Mouse (Mus musculus): ENCODE results near the gene Adamts15. TPM values are rescaled to one million over a fixed set of nuclear protein-coding genes. Genes with fewer than 3 reads are reported as not detected.

Gene Adamts15
- polyA plus RNA-seq, 1 experiment from 2014 or later, result 2.6 TPM

DNA sequence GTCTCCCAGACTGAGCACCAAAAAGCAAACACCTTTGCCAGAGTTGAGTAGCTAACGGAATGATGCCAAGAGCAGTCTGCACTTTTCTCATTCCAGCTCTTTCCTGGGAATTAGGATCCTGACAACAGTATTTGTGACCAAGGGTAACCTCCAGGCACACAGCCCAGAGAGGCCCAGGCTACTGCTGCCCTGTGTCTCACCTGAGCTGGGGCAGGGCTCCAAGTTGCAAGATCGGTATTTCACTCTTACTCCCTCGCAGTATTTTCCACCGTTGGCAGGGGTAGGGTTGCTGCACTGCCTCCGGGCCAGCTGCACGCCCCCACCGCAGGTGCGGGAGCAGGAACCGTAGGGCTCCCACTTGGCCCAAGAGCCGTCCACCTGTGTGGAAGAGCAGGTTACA lies 16.4 kb downstream of the Adamts15 start:
- 94% methylated on average over 10 of the region's 10 CpGs for WGBS
- Histone ChIP-seq H3K9ac (replicated peaks; ENCODE audit: low read depth, low read length) (no peak overlapping the region), H3K4me2 (ENCODE audit: low read depth, low read length) (no peak overlapping the region), H3K27me3 (ENCODE audit: control insufficient read depth, insufficient read depth, low read length) (no peaks in the 10 kb centered on the region), H3K36me3 (ENCODE audit: control insufficient read depth, insufficient read depth, low read length) (no peaks in the 10 kb centered on the region), H3K4me1 (ENCODE audit: control insufficient read depth, insufficient read depth, low read length) (no peaks in the 10 kb centered on the region), H3K4me3 (ENCODE audit: low read depth, low read length) (no peak overlapping the region), H3K27ac (ENCODE audit: low read depth, low read length) (no peak overlapping the region), H3K9me3 (ENCODE audit: control insufficient read depth, low read length) (no peaks in the 10 kb centered on the region)
- no peak for ATAC-seq (ENCODE audit: low read depth)

GRCm38 (mm10) chr9:30903266-30903665 lies 19.0 kb downstream of the Adamts15 start:
- H3K27me3 ChIP-seq (ENCODE audit: control insufficient read depth, insufficient read depth, low read length), result no peaks in the 10 kb centered on the region
- 98% methylated on average over 5 of the region's 5 CpGs for WGBS
- H3K4me2 ChIP-seq (ENCODE audit: low read depth, low read length), result no peak overlapping the region
- H3K9ac ChIP-seq (replicated peaks; ENCODE audit: low read depth, low read length), result no peak overlapping the region
- no peaks in the 10 kb centered on the region for H3K36me3 ChIP-seq (ENCODE audit: control insufficient read depth, insufficient read depth, low read length)
- ATAC-seq (ENCODE audit: low read depth), result no peak
- H3K4me1 ChIP-seq (ENCODE audit: control insufficient read depth, insufficient read depth, low read length), result no peaks in the 10 kb centered on the region
- no peak overlapping the region for H3K27ac ChIP-seq (ENCODE audit: low read depth, low read length)
- H3K4me3 ChIP-seq (ENCODE audit: low read depth, low read length), result no peak overlapping the region
- H3K9me3 ChIP-seq (ENCODE audit: control insufficient read depth, low read length), result no peaks in the 10 kb centered on the region

DNA sequence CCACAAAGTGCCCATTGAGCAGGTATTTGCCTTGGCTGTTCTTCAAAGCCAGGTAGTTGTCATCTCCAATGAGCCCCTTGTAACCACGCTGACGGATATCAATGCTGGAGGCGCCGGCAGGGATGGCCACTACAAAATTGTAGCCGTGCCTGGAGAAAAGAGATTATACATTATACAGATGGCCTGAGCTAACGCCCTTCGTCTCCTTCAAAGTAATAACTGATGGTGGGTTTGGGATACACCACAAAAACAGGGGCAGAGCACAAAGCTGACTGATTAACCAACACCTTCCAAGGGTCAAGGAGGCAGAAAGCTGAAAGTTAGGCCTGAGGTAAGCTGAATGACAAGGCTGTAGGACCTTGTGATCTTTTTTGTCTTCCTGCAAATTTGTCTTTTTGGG lies 19.6 kb downstream of the Adamts15 start:
- H3K27ac ChIP-seq (ENCODE audit: low read depth, low read length), result no peak overlapping the region
- H3K4me3 ChIP-seq (ENCODE audit: low read depth, low read length), result no peak overlapping the region
- H3K36me3 ChIP-seq (ENCODE audit: control insufficient read depth, insufficient read depth, low read length), result no peaks in the 10 kb centered on the region
- H3K4me2 ChIP-seq (ENCODE audit: low read depth, low read length), result no peak overlapping the region
- H3K27me3 ChIP-seq (ENCODE audit: control insufficient read depth, insufficient read depth, low read length), result no peaks in the 10 kb centered on the region
- H3K9me3 ChIP-seq (ENCODE audit: control insufficient read depth, low read length), result no peaks in the 10 kb centered on the region
- no peak for ATAC-seq (ENCODE audit: low read depth)
- H3K9ac ChIP-seq (replicated peaks; ENCODE audit: low read depth, low read length), result no peak overlapping the region
- WGBS, result 95% methylated on average over 7 of the region's 7 CpGs
- H3K4me1 ChIP-seq (ENCODE audit: control insufficient read depth, insufficient read depth, low read length), result no peaks in the 10 kb centered on the region

GRCm38 (mm10) chr9:30902152-30902551 lies 20.1 kb downstream of the Adamts15 start:
- H3K9me3 ChIP-seq (ENCODE audit: control insufficient read depth, low read length), result no peaks in the 10 kb centered on the region
- ATAC-seq (ENCODE audit: low read depth), result no peak
- H3K4me2 ChIP-seq (ENCODE audit: low read depth, low read length), result no peak overlapping the region
- H3K4me3 ChIP-seq (ENCODE audit: low read depth, low read length), result no peak overlapping the region
- H3K27ac ChIP-seq (ENCODE audit: low read depth, low read length), result no peak overlapping the region
- no peaks in the 10 kb centered on the region for H3K27me3 ChIP-seq (ENCODE audit: control insufficient read depth, insufficient read depth, low read length)
- no peaks in the 10 kb centered on the region for H3K4me1 ChIP-seq (ENCODE audit: control insufficient read depth, insufficient read depth, low read length)
- no peaks in the 10 kb centered on the region for H3K36me3 ChIP-seq (ENCODE audit: control insufficient read depth, insufficient read depth, low read length)
- WGBS, result 96% methylated on average over 19 of the region's 19 CpGs
- no peak overlapping the region for H3K9ac ChIP-seq (replicated peaks; ENCODE audit: low read depth, low read length)

DNA sequence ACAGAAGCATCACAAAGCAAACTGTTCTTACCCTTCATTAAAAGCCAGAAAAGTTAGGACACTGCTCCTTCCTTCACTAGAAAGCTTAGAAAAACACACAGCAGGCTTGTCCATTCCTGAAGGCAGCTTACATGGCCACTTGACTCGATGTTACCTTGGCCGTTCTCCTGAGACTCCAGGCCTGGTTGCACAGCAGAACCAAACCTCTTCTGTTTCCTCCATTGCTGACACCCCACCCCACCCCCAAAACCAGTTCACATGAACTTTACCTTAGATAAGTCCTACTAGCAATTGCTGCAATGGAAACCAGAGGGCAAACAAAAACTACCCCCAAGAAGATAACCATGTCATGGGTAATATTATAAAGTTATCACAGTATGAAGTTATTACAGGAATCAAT lies 25.1 kb downstream of the Adamts15 start:
- Histone ChIP-seq H3K36me3 (ENCODE audit: control insufficient read depth, insufficient read depth, low read length) (no peaks in the 10 kb centered on the region), H3K4me2 (ENCODE audit: low read depth, low read length) (no peak overlapping the region), H3K9me3 (ENCODE audit: control insufficient read depth, low read length) (no peaks in the 10 kb centered on the region), H3K4me3 (ENCODE audit: low read depth, low read length) (no peak overlapping the region), H3K27ac (ENCODE audit: low read depth, low read length) (no peak overlapping the region), H3K9ac (replicated peaks; ENCODE audit: low read depth, low read length) (no peak overlapping the region), H3K4me1 (ENCODE audit: control insufficient read depth, insufficient read depth, low read length) (no peaks in the 10 kb centered on the region), H3K27me3 (ENCODE audit: control insufficient read depth, insufficient read depth, low read length) (no peaks in the 10 kb centered on the region)
- 86% methylated on average over 2 of the region's 2 CpGs for WGBS
- ATAC-seq (ENCODE audit: low read depth), result no peak

DNA sequence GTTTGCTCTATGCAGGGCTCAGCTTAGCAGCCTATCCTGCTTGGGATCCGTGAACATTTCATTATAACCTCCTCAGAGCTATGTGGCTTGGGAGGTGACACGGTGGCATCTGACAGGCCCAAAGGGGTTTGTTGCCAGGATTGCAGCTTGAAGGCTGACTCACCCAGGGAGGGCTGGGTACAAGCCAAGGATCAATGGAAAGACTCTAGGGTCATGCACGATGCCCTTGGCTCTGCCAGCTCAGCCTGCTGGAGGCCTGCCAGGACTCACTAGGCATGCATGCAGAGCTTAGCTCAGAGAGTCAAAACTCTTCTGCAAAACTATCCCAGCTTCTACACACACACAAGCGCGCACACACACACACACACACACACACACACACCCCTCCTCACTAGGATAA lies 25.5 kb downstream of the Adamts15 start:
- Histone ChIP-seq H3K4me2 (ENCODE audit: low read depth, low read length) (no peak overlapping the region), H3K27me3 (ENCODE audit: control insufficient read depth, insufficient read depth, low read length) (no peaks in the 10 kb centered on the region), H3K36me3 (ENCODE audit: control insufficient read depth, insufficient read depth, low read length) (no peaks in the 10 kb centered on the region), H3K4me3 (ENCODE audit: low read depth, low read length) (no peak overlapping the region), H3K9ac (replicated peaks; ENCODE audit: low read depth, low read length) (no peak overlapping the region), H3K27ac (ENCODE audit: low read depth, low read length) (no peak overlapping the region), H3K9me3 (ENCODE audit: control insufficient read depth, low read length) (no peaks in the 10 kb centered on the region), H3K4me1 (ENCODE audit: control insufficient read depth, insufficient read depth, low read length) (no peaks in the 10 kb centered on the region)
- peak; percentile 60; the same call in 1 of the 2 replicates for ATAC-seq (ENCODE audit: low read depth)
- 74% methylated on average over 5 of the region's 5 CpGs for WGBS

DNA sequence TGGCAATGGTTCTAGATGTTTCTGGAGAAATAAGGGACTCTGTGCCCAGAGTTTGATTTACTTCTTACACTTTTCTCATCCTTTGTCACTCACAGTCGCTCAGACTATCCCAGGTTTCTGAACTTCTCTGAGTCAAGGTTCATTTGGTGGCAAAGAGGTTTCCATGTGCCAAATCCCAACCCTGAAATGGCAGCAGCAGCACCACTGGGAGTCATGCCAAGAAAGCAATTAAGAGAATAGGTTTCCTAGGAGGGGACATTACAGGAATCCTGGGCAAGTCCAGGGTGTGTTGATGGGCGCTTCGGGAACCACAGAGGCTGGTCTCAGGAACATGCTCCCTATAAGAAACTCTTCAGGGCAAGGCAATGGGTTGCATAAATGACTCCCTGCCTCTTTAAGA lies 26.6 kb downstream of the Adamts15 start:
- Histone ChIP-seq H3K9me3 (ENCODE audit: control insufficient read depth, low read length) (no peaks in the 10 kb centered on the region), H3K4me1 (ENCODE audit: control insufficient read depth, insufficient read depth, low read length) (no peaks in the 10 kb centered on the region), H3K36me3 (ENCODE audit: control insufficient read depth, insufficient read depth, low read length) (no peaks in the 10 kb centered on the region), H3K4me2 (ENCODE audit: low read depth, low read length) (no peak overlapping the region), H3K27ac (ENCODE audit: low read depth, low read length) (no peak overlapping the region), H3K27me3 (ENCODE audit: control insufficient read depth, insufficient read depth, low read length) (no peaks in the 10 kb centered on the region), H3K4me3 (ENCODE audit: low read depth, low read length) (no peak overlapping the region), H3K9ac (replicated peaks; ENCODE audit: low read depth, low read length) (no peak overlapping the region)
- no peak for ATAC-seq (ENCODE audit: low read depth)
- WGBS, result 67% methylated on average over 3 of the region's 3 CpGs

DNA sequence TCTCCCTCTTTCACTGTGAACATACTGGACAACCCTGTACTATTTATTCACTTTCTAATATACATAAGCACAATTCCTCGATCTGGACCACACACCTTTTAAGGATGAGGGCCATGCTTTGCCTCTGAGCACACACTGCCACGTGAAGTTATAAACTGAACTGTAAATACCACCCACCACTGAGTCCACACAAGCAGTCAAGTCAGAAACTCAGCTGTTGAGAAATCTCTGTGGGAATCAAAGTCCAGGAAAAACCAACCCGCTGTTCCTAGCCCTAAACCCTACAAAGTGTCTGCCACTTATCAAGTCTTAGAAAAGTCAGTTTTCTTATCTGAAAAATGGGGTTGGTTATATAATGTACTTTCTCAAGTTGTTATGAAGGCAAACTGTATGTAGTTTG lies 36.0 kb downstream of the Adamts15 start:
- no peak for ATAC-seq (ENCODE audit: low read depth)
- Histone ChIP-seq H3K9me3 (ENCODE audit: control insufficient read depth, low read length) (no peaks in the 10 kb centered on the region), H3K4me3 (ENCODE audit: low read depth, low read length) (no peak overlapping the region), H3K4me1 (ENCODE audit: control insufficient read depth, insufficient read depth, low read length) (no peaks in the 10 kb centered on the region), H3K9ac (replicated peaks; ENCODE audit: low read depth, low read length) (no peak overlapping the region), H3K4me2 (ENCODE audit: low read depth, low read length) (no peak overlapping the region), H3K36me3 (ENCODE audit: control insufficient read depth, insufficient read depth, low read length) (no peaks in the 10 kb centered on the region), H3K27me3 (ENCODE audit: control insufficient read depth, insufficient read depth, low read length) (no peaks in the 10 kb centered on the region), H3K27ac (ENCODE audit: low read depth, low read length) (no peak overlapping the region)
- 85% methylated on average over 3 of the region's 3 CpGs for WGBS

GRCm38 (mm10) chr9:30880553-30880952 lies 41.7 kb downstream of the Adamts15 start:
- Histone ChIP-seq H3K36me3 (ENCODE audit: control insufficient read depth, insufficient read depth, low read length) (no peaks in the 10 kb centered on the region), H3K9me3 (ENCODE audit: control insufficient read depth, low read length) (no peaks in the 10 kb centered on the region), H3K4me3 (ENCODE audit: low read depth, low read length) (no peak overlapping the region), H3K4me1 (ENCODE audit: control insufficient read depth, insufficient read depth, low read length) (no peaks in the 10 kb centered on the region), H3K4me2 (ENCODE audit: low read depth, low read length) (no peak overlapping the region), H3K9ac (replicated peaks; ENCODE audit: low read depth, low read length) (no peak overlapping the region), H3K27me3 (ENCODE audit: control insufficient read depth, insufficient read depth, low read length) (no peaks in the 10 kb centered on the region), H3K27ac (ENCODE audit: low read depth, low read length) (no peak overlapping the region)
- ATAC-seq (ENCODE audit: low read depth), result no peak
- 95% methylated on average over 9 of the region's 9 CpGs for WGBS

DNA sequence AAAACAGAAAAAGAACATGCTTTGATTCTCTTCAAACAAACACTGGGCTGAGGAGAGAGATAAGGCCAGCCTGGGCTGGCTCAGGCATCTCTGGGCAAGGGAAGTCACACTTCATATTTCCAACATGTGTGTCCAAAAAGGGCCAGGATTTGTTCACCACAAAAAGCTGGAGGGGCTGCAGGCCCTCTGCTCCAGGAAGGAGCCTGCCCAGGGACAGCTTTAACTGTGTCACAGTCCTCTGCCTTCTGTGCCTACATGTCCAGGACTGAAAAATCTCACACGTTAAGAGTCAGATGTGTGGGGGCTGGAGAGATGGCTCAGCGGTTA lies 42.3 kb downstream of the Adamts15 start:
- ATAC-seq (ENCODE audit: low read depth), result no peak
- H3K27ac ChIP-seq (ENCODE audit: low read depth, low read length), result no peak overlapping the region
- H3K27me3 ChIP-seq (ENCODE audit: control insufficient read depth, insufficient read depth, low read length), result no peaks in the 10 kb centered on the region
- no peak overlapping the region for H3K9ac ChIP-seq (replicated peaks; ENCODE audit: low read depth, low read length)
- no peaks in the 10 kb centered on the region for H3K36me3 ChIP-seq (ENCODE audit: control insufficient read depth, insufficient read depth, low read length)
- no peaks in the 10 kb centered on the region; the same call in 1 of the 2 replicates for H3K9me3 ChIP-seq (ENCODE audit: control insufficient read depth, low read length)
- H3K4me2 ChIP-seq (ENCODE audit: low read depth, low read length), result no peak overlapping the region
- no peaks in the 10 kb centered on the region for H3K4me1 ChIP-seq (ENCODE audit: control insufficient read depth, insufficient read depth, low read length)
- 85% methylated on average over 2 of the region's 2 CpGs for WGBS
- H3K4me3 ChIP-seq (ENCODE audit: low read depth, low read length), result no peak overlapping the region
